Mouse (Mus musculus) kidney, embryonic 14.5 days (tissue): ENCODE results near the gene Pomp. TPM values are rescaled to one million over a fixed set of nuclear protein-coding genes. Genes with fewer than 3 reads are reported as not detected.

Experiments used
- ATAC-seq: fragments of 200-750 bp; cut with Nextera tagmentation; 2 replicates; pipeline ENCODE4 v1.8.0; 2017; ENCODE audit warnings: moderate number of reproducible peaks, mild to moderate bottlenecking, moderate TSS enrichment, moderate library complexity; ENCODE audit not compliant: low FRiP score, low TSS enrichment
- H3K27ac ChIP-seq: fragments of 300-500 bp; sonication (generic); 2 replicates; pipeline ENCODE4 v1.5.1; 2014; ENCODE audit warnings: low read depth, mild to moderate bottlenecking, low read length, moderate library complexity, mixed read lengths
- H3K27me3 ChIP-seq: fragments of 300-500 bp; sonication (generic); 2 replicates; pipeline ENCODE4 v1.6.1; 2014; ENCODE audit warnings: mild to moderate bottlenecking, low read length; ENCODE audit not compliant: control insufficient read depth, insufficient read depth
- H3K36me3 ChIP-seq: fragments of 300-500 bp; sonication (generic); 2 replicates; pipeline ENCODE4 v1.6.1; 2014; ENCODE audit warnings: low read length, mixed read lengths; ENCODE audit not compliant: control insufficient read depth, insufficient read depth
- H3K4me1 ChIP-seq: fragments of 300-500 bp; sonication (generic); 2 replicates; pipeline ENCODE4 v1.6.1; 2014; ENCODE audit warnings: low read length, mixed read lengths; ENCODE audit not compliant: control insufficient read depth, insufficient read depth
- H3K4me2 ChIP-seq: fragments of 300-500 bp; sonication (generic); replicated peaks from 2 replicates; pipeline ENCODE4 v1.6.1; 2014; ENCODE audit warnings: low read depth, mild to moderate bottlenecking, low read length
- H3K4me3 ChIP-seq: fragments of 300-500 bp; sonication (generic); 2 replicates; pipeline ENCODE4 v1.5.1; 2014; ENCODE audit warnings: mild to moderate bottlenecking, low read length
- H3K9ac ChIP-seq: fragments of 300-500 bp; sonication (generic); 2 replicates; pipeline ENCODE4 v1.6.1; 2014; ENCODE audit warnings: low read depth, mild to moderate bottlenecking, low read length, moderate library complexity
- H3K9me3 ChIP-seq: fragments of 300-500 bp; sonication (generic); 2 replicates; pipeline ENCODE4 v1.6.1; 2016; ENCODE audit warnings: low read length; ENCODE audit not compliant: control insufficient read depth
- WGBS: fragments of 180-500 bp; shearing (Covaris S2); extraction: QIAGEN DNeasy Blood & Tissue Kit; methylation state at CpG from one replicate; pipeline ENCODE4 v1.1.7; 2014; 5-methylcytosine and 5-hydroxymethylcytosine counted together
- polyA plus RNA-seq: library from polyadenylated mRNA; unstranded; fragments of >200 nt; fragmentation: Nextera tagmentation; extraction: Ambion mirVana; gene quantifications from 2 replicates; pipeline ENCODE4 v1.2.1, GENCODE M21; 2014

The Pomp gene
- polyA plus RNA-seq, 1 experiment from 2014 or later: 495 TPM

GRCm38 (mm10) chr5:147824021-147824605 is 36.1 kb upstream of the Pomp start:
- Histone ChIP-seq H3K4me2 (no peak overlapping the region), H3K27ac (no peak overlapping the region), H3K36me3 (no peaks in the 10 kb centered on the region), H3K4me3 (no peak overlapping the region), H3K4me1 (peaks cover 10% of the 10 kb centered on the region), H3K9ac (no peak overlapping the region), H3K27me3 (no peaks in the 10 kb centered on the region), H3K9me3 (no peaks in the 10 kb centered on the region)
- 84% methylated on average over 13 of the region's 13 CpGs for WGBS
- no peak for ATAC-seq

- H3K9ac ChIP-seq: no peak overlapping the region
- no peaks in the 10 kb centered on the region for H3K9me3 ChIP-seq
- no peak; the same call in 1 of the 2 replicates for ATAC-seq
- H3K27ac ChIP-seq: no peak overlapping the region
- H3K36me3 ChIP-seq: no peaks in the 10 kb centered on the region
- H3K4me3 ChIP-seq: peak overlapping the region; percentile 4; the same call in 1 of the 2 replicates
- peaks cover 10% of the 10 kb centered on the region for H3K4me1 ChIP-seq
- peak overlapping the region; percentile 8; the same call in 1 of the 2 replicates for H3K4me2 ChIP-seq
- WGBS: 45% methylated on average over 22 of the region's 22 CpGs
- H3K27me3 ChIP-seq: no peaks in the 10 kb centered on the region
These were observed 34.8 kb upstream of the Pomp start for GRCm38 (mm10) chr5:147825375-147825969.

DNA sequence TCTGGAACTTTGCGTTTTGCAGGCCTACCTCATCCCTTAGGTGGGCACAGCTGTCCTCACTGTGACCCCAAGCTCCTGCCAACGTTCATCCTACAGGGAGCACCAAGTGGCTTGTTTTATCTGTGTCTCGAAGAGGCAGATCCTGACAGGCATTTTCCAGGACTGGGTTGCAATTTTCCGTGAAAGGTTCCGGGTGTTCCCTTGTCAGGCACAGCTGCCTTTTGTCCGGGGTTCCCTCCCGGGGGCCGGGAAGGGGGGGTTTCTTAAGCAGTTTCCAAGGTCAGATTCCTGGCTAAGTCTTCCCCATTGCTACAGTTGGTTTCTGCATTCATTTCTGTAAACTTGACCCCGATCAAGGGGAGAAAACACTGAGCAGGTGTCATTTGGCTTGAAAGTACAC is 34.2 kb upstream of the Pomp start:
- Histone ChIP-seq H3K4me1 (peaks cover 10% of the 10 kb centered on the region), H3K4me2 (peak overlapping the region; percentile 8; the same call in 1 of the 2 replicates), H3K36me3 (no peaks in the 10 kb centered on the region), H3K27me3 (no peaks in the 10 kb centered on the region), H3K9me3 (no peaks in the 10 kb centered on the region), H3K9ac (no peak overlapping the region), H3K4me3 (no peak overlapping the region), H3K27ac (no peak overlapping the region)
- WGBS: 43% methylated on average over 9 of the region's 9 CpGs
- ATAC-seq: no peak

DNA sequence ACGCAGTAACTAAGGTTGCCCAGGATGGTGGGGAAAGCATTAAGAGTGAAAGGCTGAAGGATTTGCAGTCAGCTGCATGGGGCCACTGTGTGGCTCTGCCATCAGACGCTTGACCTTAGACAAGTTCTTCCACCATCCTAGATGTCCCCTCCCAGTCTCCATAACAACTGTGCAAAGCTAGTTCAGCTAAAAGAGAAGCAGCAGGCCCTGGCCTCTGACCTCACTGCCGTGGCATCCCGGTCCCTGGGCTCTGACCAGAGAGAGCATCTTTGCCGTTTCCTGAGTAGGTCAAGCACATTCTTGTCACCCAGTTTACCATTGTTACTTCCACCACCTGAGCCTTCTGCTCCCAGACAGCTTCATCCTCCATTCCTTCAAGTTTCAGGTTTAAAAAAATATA is 33.7 kb upstream of the Pomp start:
- no peaks in the 10 kb centered on the region for H3K36me3 ChIP-seq
- H3K27me3 ChIP-seq: no peaks in the 10 kb centered on the region
- H3K4me3 ChIP-seq: no peak overlapping the region
- WGBS: 40% methylated on average over 5 of the region's 5 CpGs
- peaks cover 10% of the 10 kb centered on the region for H3K4me1 ChIP-seq
- no peak overlapping the region for H3K4me2 ChIP-seq
- H3K9me3 ChIP-seq: no peaks in the 10 kb centered on the region
- no peak for ATAC-seq
- H3K27ac ChIP-seq: no peak overlapping the region
- no peak overlapping the region for H3K9ac ChIP-seq

- Histone ChIP-seq H3K27ac (no peak overlapping the region), H3K4me1 (peaks cover 10% of the 10 kb centered on the region), H3K4me2 (no peak overlapping the region), H3K9ac (no peak overlapping the region), H3K9me3 (no peaks in the 10 kb centered on the region), H3K36me3 (no peaks in the 10 kb centered on the region), H3K27me3 (no peaks in the 10 kb centered on the region), H3K4me3 (no peak overlapping the region)
- 59% methylated on average over 8 of the region's 8 CpGs for WGBS
- no peak for ATAC-seq
These were observed 31.4 kb upstream of the Pomp start for GRCm38 (mm10) chr5:147828846-147829245.

- H3K4me3 ChIP-seq: no peak overlapping the region
- no peak overlapping the region for H3K9ac ChIP-seq
- ATAC-seq: no peak
- no peaks in the 10 kb centered on the region for H3K9me3 ChIP-seq
- H3K27me3 ChIP-seq: 0 out of 2 replicates have a peak, but pooled peaks cover 3% of the 10 kb centered on the region
- H3K36me3 ChIP-seq: no peaks in the 10 kb centered on the region
- H3K27ac ChIP-seq: no peak overlapping the region
- no peak overlapping the region; the same call in 1 of the 2 replicates for H3K4me2 ChIP-seq
- peaks cover 6% of the 10 kb centered on the region; the same call in 1 of the 2 replicates for H3K4me1 ChIP-seq
- WGBS: 35% methylated on average over 14 of the region's 14 CpGs
These were observed 27.4 kb upstream of the Pomp start for GRCm38 (mm10) chr5:147832842-147833241.

GRCm38 (mm10) chr5:147834841-147835500 is 25.3 kb upstream of the Pomp start:
- H3K27me3 ChIP-seq: 0 out of 2 replicates have a peak, but pooled peaks cover 3% of the 10 kb centered on the region
- no peak overlapping the region for H3K27ac ChIP-seq
- H3K4me3 ChIP-seq: no peak overlapping the region
- no peak overlapping the region; the same call in 1 of the 2 replicates for H3K4me2 ChIP-seq
- WGBS: 5% methylated on average over 17 of the region's 17 CpGs
- H3K9ac ChIP-seq: no peak overlapping the region
- no peak for ATAC-seq
- no peaks in the 10 kb centered on the region for H3K36me3 ChIP-seq
- no peaks in the 10 kb centered on the region for H3K9me3 ChIP-seq
- H3K4me1 ChIP-seq: peaks cover 6% of the 10 kb centered on the region; the same call in 1 of the 2 replicates

- WGBS: 75% methylated on average over 12 of the region's 12 CpGs
- Histone ChIP-seq H3K4me1 (peaks cover 6% of the 10 kb centered on the region; the same call in 1 of the 2 replicates), H3K36me3 (no peaks in the 10 kb centered on the region), H3K9me3 (no peaks in the 10 kb centered on the region), H3K27ac (no peak overlapping the region), H3K4me3 (no peak overlapping the region), H3K27me3 (0 out of 2 replicates have a peak, but pooled peaks cover 3% of the 10 kb centered on the region), H3K9ac (no peak overlapping the region), H3K4me2 (no peak overlapping the region)
- no peak for ATAC-seq
These were observed 20.8 kb upstream of the Pomp start for GRCm38 (mm10) chr5:147839418-147839817.

GRCm38 (mm10) chr5:147843340-147843739 is 16.9 kb upstream of the Pomp start:
- no peak overlapping the region for H3K4me2 ChIP-seq
- no peak for ATAC-seq
- no peaks in the 10 kb centered on the region for H3K27me3 ChIP-seq
- no peak overlapping the region for H3K4me3 ChIP-seq
- 64% methylated on average over 6 of the region's 7 CpGs for WGBS
- H3K9ac ChIP-seq: no peak overlapping the region
- H3K27ac ChIP-seq: no peak overlapping the region
- H3K9me3 ChIP-seq: no peaks in the 10 kb centered on the region
- H3K4me1 ChIP-seq: no peaks in the 10 kb centered on the region
- H3K36me3 ChIP-seq: no peaks in the 10 kb centered on the region
